Mouse (Mus musculus): ENCODE results near the gene Tmem176a. TPM values are rescaled to one million over a fixed set of nuclear protein-coding genes. Genes with fewer than 3 reads are reported as not detected.

Gene Tmem176a
- polyA plus RNA-seq, 1 experiment from 2014 or later: 17.9 TPM

- H3K27ac ChIP-seq (ENCODE audit: low read length): no peak overlapping the region
- no peaks in the 10 kb centered on the region for H3K9me3 ChIP-seq (replicated peaks; ENCODE audit: control insufficient read depth, low read length, poor library complexity, severe bottlenecking)
- H3K4me1 ChIP-seq (ENCODE audit: control insufficient read depth, insufficient read depth, low read length): no peaks in the 10 kb centered on the region
- H3K9ac ChIP-seq (ENCODE audit: low read depth, low read length): no peak overlapping the region
- 90% methylated on average over 8 of the region's 8 CpGs for WGBS
- no peaks in the 10 kb centered on the region for H3K27me3 ChIP-seq (ENCODE audit: control insufficient read depth, insufficient read depth, low read depth, low read length)
- H3K4me3 ChIP-seq (ENCODE audit: low read depth, low read length): no peak overlapping the region
- H3K4me2 ChIP-seq (ENCODE audit: low read length): no peak overlapping the region
- ATAC-seq: no peak
- no peaks in the 10 kb centered on the region for H3K36me3 ChIP-seq (ENCODE audit: control insufficient read depth, insufficient read depth, low read length)
Measured at GRCm38 (mm10) chr6:48894938-48895818, 54.5 kb downstream of the Tmem176a start.

DNA sequence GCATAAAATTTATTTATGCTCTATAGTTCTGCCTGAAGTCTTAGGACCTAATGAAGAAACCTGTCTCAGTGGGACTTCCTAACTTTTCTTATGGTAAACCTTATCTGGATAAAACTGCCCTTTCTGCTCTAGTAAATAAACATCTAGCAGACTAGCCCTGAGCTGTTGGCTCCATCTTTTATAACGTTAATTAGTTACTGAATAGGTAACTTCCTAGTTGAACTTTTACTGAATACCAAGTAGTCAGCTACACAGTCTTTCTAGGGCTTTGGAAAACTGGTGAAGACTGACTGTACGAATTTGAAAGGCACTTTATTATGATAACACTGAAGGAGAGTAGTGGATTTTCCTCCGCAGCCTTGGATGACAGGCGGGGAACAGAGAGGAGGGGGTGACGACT, 55.2 kb downstream of the Tmem176a start:
- H3K36me3 ChIP-seq (ENCODE audit: control insufficient read depth, insufficient read depth, low read length): no peaks in the 10 kb centered on the region
- H3K4me3 ChIP-seq (ENCODE audit: low read depth, low read length): no peak overlapping the region
- no peak overlapping the region for H3K4me2 ChIP-seq (ENCODE audit: low read length)
- no peaks in the 10 kb centered on the region for H3K9me3 ChIP-seq (replicated peaks; ENCODE audit: control insufficient read depth, low read length, poor library complexity, severe bottlenecking)
- no peaks in the 10 kb centered on the region for H3K4me1 ChIP-seq (ENCODE audit: control insufficient read depth, insufficient read depth, low read length)
- WGBS: 78% methylated on average over 5 of the region's 5 CpGs
- no peak overlapping the region for H3K27ac ChIP-seq (ENCODE audit: low read length)
- no peak overlapping the region for H3K9ac ChIP-seq (ENCODE audit: low read depth, low read length)
- H3K27me3 ChIP-seq (ENCODE audit: control insufficient read depth, insufficient read depth, low read depth, low read length): no peaks in the 10 kb centered on the region
- ATAC-seq: no peak

Other genes starting within 250 kb of the Tmem176a start
- gene Repin1, start 247.0 kb upstream of the Tmem176a start, polyA plus RNA-seq (2015; fragmentation: Nextera tagmentation; extraction: Ambion mirVana): 48.2 and 48.8 TPM in 2 replicates
- not detected in 2 replicates for gene Gm44965, start 247.0 kb upstream of the Tmem176a start, polyA plus RNA-seq (2015; fragmentation: Nextera tagmentation; extraction: Ambion mirVana)
- gene Zfp775, start 238.9 kb upstream of the Tmem176a start, polyA plus RNA-seq (2015; fragmentation: Nextera tagmentation; extraction: Ambion mirVana): 14.1 and 16.7 TPM in 2 replicates
- 24.9 and 27.4 TPM in 2 replicates for gene AI854703, start 214.2 kb upstream of the Tmem176a start, polyA plus RNA-seq (2015; fragmentation: Nextera tagmentation; extraction: Ambion mirVana)
- gene Gimap8, start 193.7 kb upstream of the Tmem176a start, polyA plus RNA-seq (2015; fragmentation: Nextera tagmentation; extraction: Ambion mirVana): 0.37 and 0.48 TPM in 2 replicates
- gene Gimap9, start 164.8 kb upstream of the Tmem176a start, polyA plus RNA-seq (2015; fragmentation: Nextera tagmentation; extraction: Ambion mirVana): 1.6 and 3.1 TPM in 2 replicates
- gene Gimap4, start 156.4 kb upstream of the Tmem176a start, polyA plus RNA-seq (2015; fragmentation: Nextera tagmentation; extraction: Ambion mirVana): 0.88 and 1.0 TPM in 2 replicates
- 6.2 and 7.2 TPM in 2 replicates for gene Gimap6, start 132.7 kb upstream of the Tmem176a start, polyA plus RNA-seq (2015; fragmentation: Nextera tagmentation; extraction: Ambion mirVana)
- 0.62 and 1.2 TPM in 2 replicates for gene Gm28053, start 122.3 kb upstream of the Tmem176a start, polyA plus RNA-seq (2015; fragmentation: Nextera tagmentation; extraction: Ambion mirVana)
- gene Gimap7, start 122.3 kb upstream of the Tmem176a start, polyA plus RNA-seq (2015; fragmentation: Nextera tagmentation; extraction: Ambion mirVana): not detected in 2 replicates
- 5.2 and 5.4 TPM in 2 replicates for gene Gimap1, start 101.9 kb upstream of the Tmem176a start, polyA plus RNA-seq (2015; fragmentation: Nextera tagmentation; extraction: Ambion mirVana)
- gene Gimap5, start 94.7 kb upstream of the Tmem176a start, polyA plus RNA-seq (2015; fragmentation: Nextera tagmentation; extraction: Ambion mirVana): 1.3 and 1.5 TPM in 2 replicates
- not detected in 2 replicates for gene Gimap3, start 70.1 kb upstream of the Tmem176a start, polyA plus RNA-seq (2015; fragmentation: Nextera tagmentation; extraction: Ambion mirVana)
- gene Tmem176b, start 577 bp downstream of the Tmem176a start, polyA plus RNA-seq (2015; fragmentation: Nextera tagmentation; extraction: Ambion mirVana): 113 and 127 TPM in 2 replicates
- 0.07 TPM in 1 of 2 replicates, not detected in the other for gene Aoc1, start 32.0 kb downstream of the Tmem176a start, polyA plus RNA-seq (2015; fragmentation: Nextera tagmentation; extraction: Ambion mirVana)
- gene 1600015I10Rik, start 89.0 kb downstream of the Tmem176a start, polyA plus RNA-seq (2015; fragmentation: Nextera tagmentation; extraction: Ambion mirVana): not detected in 2 replicates
- gene Doxl2, start 134.0 kb downstream of the Tmem176a start, polyA plus RNA-seq (2015; fragmentation: Nextera tagmentation; extraction: Ambion mirVana): not detected in 2 replicates
- not detected in 2 replicates for gene Svs1, start 145.9 kb downstream of the Tmem176a start, polyA plus RNA-seq (2015; fragmentation: Nextera tagmentation; extraction: Ambion mirVana)
- 0.63 and 0.70 TPM in 2 replicates for gene Gpnmb, start 195.6 kb downstream of the Tmem176a start, polyA plus RNA-seq (2015; fragmentation: Nextera tagmentation; extraction: Ambion mirVana)
- 61.6 and 69.4 TPM in 2 replicates for gene Malsu1, start 232.9 kb downstream of the Tmem176a start, polyA plus RNA-seq (2015; fragmentation: Nextera tagmentation; extraction: Ambion mirVana)